Mouse (Mus musculus) megakaryocyte, adult 5-6 weeks (primary cell): ENCODE measurements around the gene Trappc10. TPM values are rescaled to one million over a fixed set of nuclear protein-coding genes. Genes with fewer than 3 reads are reported as not detected.

ENCODE experiments used
- total RNA-seq, 2 experiments: library from RNA; stranded (forward) in 1 of 2; stranded (reverse) in 1 of 2; fragments of 153-499, 151-499 nt in 1 of 2; fragments of 221-1000, 200-1000 nt in 1 of 2; gene quantifications; 2 replicates each; pipeline versions ENCODE4 v1.2.3 to v1.2.4; 2015 to 2017

Trappc10 gene
- total RNA-seq, 2 experiments from 2014 or later, result 26.1 to 26.9 TPM

Other genes with a start within 250 kb of the Trappc10 start
- gene Pfkl, start 234.6 kb downstream of the Trappc10 start, total RNA-seq (2015), result 6.9 and 7.0 TPM in 2 replicates
- 13.6 and 16.9 TPM in 2 replicates for gene Pfkl, start 234.6 kb downstream of the Trappc10 start, total RNA-seq (2017)
- 2.5 TPM in 1 of 2 replicates, not detected in the other for gene Dnmt3l, start 202.7 kb downstream of the Trappc10 start, total RNA-seq (2015)
- gene Dnmt3l, start 202.7 kb downstream of the Trappc10 start, total RNA-seq (2017), result 0.37 TPM in 1 of 2 replicates, not detected in the other
- gene Aire, start 201.0 kb downstream of the Trappc10 start, total RNA-seq (2015), result not detected in 2 replicates
- not detected in 2 replicates for gene Aire, start 201.0 kb downstream of the Trappc10 start, total RNA-seq (2017)
- 29.3 and 34.3 TPM in 2 replicates for gene Icosl, start 175.3 kb downstream of the Trappc10 start, total RNA-seq (2015)
- 20.8 and 24.4 TPM in 2 replicates for gene Icosl, start 175.3 kb downstream of the Trappc10 start, total RNA-seq (2017)
- gene D10Jhu81e, start 74.9 kb downstream of the Trappc10 start, total RNA-seq (2015), result 22.7 and 25.3 TPM in 2 replicates
- 57.6 and 69.2 TPM in 2 replicates for gene D10Jhu81e, start 74.9 kb downstream of the Trappc10 start, total RNA-seq (2017)
- gene Pwp2, start 59.5 kb downstream of the Trappc10 start, total RNA-seq (2015), result 2.2 and 3.0 TPM in 2 replicates
- gene Pwp2, start 59.5 kb downstream of the Trappc10 start, total RNA-seq (2017), result 7.4 and 8.8 TPM in 2 replicates
- 1.8 and 2.4 TPM in 2 replicates for gene Agpat3, start 107.8 kb upstream of the Trappc10 start, total RNA-seq (2015)
- gene Agpat3, start 107.8 kb upstream of the Trappc10 start, total RNA-seq (2017), result 2.8 and 5.2 TPM in 2 replicates
- 32.9 and 38.3 TPM in 2 replicates for gene Rrp1, start 168.4 kb upstream of the Trappc10 start, total RNA-seq (2015)
- 173 and 213 TPM in 2 replicates for gene Rrp1, start 168.4 kb upstream of the Trappc10 start, total RNA-seq (2017)
- gene Cstb, start 181.0 kb upstream of the Trappc10 start, total RNA-seq (2015), result 122 and 148 TPM in 2 replicates
- gene Cstb, start 181.0 kb upstream of the Trappc10 start, total RNA-seq (2017), result 119 and 125 TPM in 2 replicates
- 21.7 and 23.0 TPM in 2 replicates for gene Pdxk, start 220.3 kb upstream of the Trappc10 start, total RNA-seq (2015)
- 16.5 and 19.6 TPM in 2 replicates for gene Pdxk, start 220.3 kb upstream of the Trappc10 start, total RNA-seq (2017)